Mouse (Mus musculus): ENCODE measurements at regions not wholly inside any gene's neighbourhood (a gene's known extent, or its start where the extent isn't known, plus 50 kb on each side); places are given as distances from the start of the nearest gene placed in this dataset.
A peak's percentile ranks its signal among the peaks of the same experiment; 100 is the strongest.

DNA sequence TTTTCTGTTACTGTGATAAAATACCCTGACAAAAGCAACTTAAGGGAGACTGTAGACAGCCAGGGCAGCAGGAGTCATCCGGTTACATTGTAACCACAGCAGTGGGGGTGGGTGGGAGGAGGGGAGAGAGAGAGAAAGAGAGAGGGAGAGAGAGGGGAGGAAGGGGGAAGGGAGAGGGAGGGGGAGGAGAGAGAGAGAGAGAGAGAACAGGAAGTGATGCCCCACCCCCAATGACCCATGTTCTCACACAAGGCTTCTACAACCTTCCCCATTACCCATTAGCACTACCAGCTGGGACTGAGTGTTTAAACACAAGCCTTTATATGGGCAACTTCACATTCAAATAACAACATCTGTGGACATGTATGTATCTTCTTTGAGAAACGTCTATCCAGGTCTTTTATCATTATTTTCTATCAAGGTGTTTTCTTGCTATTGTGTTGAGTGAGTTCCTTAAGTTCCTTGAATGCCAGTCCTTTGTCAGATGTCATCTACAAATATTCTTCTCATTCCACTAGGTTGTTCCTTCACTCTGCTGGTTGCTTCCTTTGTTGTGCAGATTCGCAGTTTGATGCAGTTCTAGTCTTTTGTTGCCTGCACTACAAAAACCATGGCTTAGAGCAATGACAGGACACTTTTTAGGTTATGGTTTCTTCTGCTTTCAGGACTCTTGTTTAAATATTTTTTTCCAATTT, 274.7 kb upstream of the Ddx18 start:
- no peak for DNase-seq

DNA sequence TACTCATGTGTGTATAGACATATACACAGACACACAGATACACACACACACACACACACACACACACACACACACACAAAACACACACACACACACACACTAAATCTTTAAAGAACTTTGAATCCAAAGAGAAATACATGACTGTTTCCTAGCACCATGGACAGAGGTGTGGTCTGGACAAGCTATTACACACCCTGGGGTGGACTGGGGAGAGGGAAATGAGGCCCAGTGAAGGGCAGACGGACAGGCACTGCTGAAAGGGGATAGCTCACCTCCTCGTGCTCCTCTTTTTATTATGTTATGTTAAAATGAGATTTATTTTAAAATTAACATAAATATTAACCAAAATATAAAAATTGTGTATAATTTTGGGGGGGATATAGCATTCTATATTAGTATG, 265.8 kb upstream of the Ddx18 start:
- DNase-seq, result no peak

DNA sequence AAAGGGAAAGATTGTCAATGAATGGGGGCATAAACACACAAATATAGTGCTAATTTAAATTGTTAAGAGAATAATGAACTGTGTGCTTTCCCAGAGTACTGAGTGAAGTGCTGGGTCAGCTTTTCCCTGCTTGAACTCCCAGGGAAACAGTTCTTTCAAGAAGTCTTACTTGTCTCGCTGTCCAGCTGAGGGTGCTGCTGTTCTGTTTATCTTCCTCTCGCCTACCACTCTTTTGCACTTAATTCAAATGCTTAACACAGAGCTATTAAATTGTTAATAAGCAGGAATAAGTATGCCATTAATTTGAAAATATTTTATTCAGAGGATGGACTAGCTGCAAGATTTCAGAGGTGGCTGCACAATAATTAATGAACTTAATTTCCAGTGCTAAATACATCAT, 262.5 kb upstream of the Ddx18 start:
- peak; percentile 8 for DNase-seq

DNA sequence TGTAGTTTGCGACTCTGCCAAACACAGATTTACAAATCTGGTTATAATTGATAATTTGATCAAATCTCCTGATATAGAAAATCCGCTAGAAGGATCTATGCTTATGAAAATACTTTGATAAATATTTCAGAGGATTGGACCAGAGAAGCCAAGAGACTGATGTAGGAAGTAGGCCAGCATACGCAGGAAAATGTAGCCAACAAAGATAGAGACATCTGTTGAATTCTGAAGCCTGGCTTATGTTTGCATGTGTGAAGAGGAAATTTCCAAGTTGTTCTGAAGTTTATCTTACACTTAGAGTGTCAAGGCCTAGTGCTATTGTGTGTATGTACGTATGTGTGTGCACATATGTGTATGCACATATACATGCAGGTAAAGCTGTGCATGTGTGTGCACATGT, 255.2 kb upstream of the Ddx18 start:
- DNase-seq, result no peak

DNA sequence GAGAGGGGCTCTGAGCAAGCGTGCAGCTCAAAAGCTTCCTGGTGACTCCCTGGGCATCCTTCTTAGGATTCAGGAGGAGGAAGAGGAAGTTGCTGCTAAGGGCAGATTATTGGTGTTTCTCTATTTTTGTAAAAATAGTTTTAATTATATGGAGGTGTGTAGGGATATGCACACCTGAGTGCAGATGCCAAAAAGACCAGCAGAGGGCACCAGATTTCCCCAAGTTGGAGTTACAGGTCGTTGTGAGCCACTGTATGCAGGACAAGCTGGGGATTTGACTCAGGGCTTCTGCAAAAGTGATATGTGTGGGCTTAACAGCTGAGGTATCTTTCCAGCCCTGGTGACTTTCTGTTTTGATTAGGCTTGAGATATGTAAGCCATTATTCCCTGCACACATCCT, 235.5 kb upstream of the Ddx18 start:
- no peak for DNase-seq

DNA sequence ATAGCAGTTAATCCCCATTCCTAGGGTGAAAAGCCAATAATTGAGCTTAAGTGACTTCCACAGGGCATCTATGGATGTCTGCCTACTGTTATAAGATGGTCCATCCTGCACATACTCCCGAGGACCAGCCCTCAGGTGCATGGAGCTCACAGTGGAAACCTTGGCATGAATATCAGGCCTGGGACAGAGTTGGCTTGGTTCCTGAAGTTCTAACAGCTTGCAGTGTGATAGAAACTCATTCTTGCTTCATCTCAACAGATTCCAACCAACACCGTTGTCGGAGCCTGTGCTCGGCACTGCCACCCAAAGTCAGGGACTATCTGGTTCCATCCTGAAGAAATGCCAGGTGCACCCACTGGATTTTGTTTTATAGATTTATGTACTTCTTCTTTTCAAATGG, 234.7 kb upstream of the Ddx18 start:
- no peak for DNase-seq

DNA sequence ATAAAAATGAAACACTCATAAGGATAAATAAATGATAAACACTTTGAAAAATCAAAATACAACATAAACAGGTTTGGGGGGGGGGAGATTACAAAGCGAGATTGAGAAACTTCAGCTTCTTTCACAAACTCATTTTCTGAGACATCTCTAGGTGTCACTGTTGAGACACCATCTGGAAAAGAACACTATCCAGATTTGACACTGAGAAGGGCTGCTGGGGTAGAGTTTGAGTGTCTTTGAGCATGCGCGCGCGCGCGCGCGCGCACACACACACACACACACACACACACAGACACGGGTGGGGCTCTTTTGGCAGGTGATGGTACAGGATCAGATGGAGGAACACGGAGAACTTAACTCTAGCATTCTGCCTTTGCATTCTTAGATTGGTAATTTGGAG, 230.7 kb upstream of the Ddx18 start:
- DNase-seq, result no peak

DNA sequence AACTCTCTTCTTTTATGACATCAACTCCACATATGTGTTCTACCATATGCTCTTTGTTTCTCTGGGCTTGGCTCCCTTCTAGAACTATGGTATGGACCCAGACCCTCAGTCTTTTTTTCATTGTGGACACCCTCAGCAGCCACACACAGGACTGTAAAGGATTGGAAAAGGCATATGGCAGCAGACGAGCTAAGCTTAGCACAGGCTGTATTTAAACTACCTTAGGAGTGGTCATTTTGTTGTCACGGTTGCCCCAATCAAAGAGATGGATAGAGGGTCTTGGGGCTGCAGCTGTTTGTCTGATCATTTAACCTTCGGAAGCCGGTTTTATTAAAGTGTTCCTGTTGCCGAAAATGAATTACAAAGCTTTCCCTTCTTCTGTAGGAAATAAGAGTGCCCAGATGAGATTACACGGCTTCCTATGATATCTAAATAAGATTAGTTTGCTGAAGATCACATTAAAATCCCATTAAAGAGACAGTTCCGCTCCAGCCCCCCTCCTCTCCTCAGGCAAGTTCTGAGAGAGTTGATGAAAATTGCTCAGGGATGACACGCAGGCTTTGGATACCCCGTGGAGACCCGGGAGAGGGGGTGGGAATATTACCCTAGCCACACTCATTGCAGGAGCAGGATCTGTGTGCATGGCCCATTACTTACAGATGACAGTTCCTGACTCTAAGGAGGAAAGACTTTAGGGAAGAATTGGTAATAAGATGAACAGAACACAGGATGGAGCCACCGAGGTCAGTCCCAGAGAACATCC, 227.4 kb upstream of the Ddx18 start:
- no peak for DNase-seq

DNA sequence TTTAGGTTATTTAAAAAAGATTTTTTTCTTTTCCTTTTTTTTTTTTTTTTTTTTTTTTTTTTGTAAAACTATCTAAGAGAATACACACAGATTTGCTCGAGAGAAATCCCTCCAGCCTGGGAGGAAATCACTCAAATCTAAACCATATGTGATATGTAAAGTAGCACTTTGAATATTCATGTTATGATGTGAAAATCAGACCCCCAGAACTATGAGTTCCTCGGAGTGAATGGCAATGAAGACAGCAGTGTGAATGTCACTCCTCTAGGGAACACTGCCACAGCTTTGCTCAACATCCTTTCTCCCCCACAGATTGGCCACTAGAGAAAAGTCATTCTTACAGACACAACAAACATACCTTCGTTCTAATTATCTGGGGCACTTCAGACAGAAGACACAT, 217.8 kb upstream of the Ddx18 start:
- DNase-seq, result no peak

DNA sequence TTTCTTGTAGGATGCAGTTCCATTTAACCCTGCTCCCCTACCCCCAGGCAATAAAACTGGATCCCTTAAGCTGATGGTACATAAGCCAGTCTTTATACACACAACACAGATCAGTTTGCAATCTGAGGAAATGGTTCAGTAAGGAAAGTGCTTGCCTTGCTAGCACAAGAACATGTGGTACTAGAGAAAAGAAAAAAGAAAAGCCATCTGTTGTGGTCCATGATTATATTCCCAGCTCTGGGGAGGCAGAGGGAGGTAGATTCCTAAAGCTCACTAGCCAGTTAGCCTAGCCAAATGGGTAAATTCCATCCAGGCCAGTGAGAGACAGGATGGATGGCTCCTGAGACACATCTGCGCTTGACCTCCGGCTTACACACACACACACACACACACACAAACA, 206.2 kb upstream of the Ddx18 start:
- DNase-seq, result no peak

DNA sequence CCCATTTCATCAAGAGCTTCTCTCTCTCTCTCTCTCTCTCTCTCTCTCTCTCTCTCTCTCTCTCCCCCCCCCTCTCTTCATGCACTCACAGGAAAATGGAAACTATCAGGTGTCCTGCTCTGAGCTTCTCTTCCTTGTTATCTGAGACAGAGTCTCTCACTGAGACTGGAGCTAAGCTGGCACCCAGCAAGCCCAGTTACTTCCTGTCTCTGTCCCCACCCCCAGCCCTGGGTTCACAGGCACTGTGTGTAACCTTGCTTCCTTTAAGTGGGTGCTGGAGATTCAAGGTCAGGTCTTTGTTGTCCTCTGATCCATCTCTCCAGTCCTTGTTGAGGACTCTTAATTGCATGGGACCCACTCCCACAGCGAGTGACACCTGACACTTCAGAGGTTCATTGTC, 203.7 kb upstream of the Ddx18 start:
- no peak for DNase-seq

DNA sequence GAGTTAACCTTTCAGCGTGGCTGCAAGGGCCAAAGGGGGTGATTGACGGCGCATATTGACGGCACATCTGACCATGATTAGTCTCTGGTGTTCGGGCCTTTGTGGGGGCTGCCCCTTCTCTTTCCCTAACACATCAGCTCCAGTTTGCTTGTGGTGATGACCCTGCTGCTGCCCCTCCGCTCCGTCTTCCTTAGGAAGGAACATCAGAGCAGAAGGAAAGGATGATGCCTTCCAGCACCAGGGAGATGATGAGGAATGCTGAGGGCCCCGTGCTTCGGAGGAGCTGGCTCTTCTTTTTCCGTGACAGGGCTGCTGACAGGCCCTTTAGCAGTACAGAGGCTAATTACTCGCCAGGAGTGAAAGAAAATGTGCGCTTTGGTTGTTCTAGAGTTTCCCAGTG, 203.1 kb upstream of the Ddx18 start:
- DNase-seq, result no peak

DNA sequence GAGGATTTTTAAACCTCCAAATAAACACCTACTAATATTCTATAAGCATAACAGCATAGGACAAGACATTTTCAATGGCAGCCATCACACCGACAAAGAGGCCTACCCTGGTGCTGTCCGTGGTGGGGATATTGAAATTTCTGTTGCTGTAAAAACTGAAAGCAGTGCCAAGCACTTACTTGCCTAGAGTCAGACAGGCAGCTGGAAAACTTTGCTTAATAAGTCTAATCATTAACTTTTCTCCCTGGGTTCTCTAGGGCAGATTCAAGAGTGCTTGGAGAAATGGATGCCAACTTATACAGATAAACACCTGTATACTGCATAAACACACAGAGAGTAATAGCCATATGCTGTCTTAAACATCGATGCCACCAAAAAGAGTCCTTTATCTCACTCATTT, 192.3 kb upstream of the Ddx18 start:
- no peak for DNase-seq

DNA sequence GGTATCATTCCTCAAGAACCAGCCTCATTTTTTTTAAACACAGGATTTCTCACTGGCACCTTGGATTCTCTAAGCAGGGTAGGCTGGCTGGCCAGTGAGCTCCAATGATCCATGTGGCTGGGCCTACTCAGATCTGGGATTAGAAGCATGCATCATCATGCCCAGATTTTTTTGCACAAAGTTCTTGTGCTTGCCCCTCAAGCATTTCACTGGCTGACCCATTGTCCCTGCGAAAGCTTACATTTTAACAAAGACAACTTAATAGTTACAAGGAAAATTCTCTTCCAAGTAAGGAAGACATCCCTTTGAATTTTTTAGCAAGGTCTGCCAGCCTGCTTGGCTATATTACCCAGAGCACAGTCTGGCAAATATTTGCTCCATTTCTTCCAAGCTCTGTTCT, 177.4 kb upstream of the Ddx18 start:
- no peak for DNase-seq

DNA sequence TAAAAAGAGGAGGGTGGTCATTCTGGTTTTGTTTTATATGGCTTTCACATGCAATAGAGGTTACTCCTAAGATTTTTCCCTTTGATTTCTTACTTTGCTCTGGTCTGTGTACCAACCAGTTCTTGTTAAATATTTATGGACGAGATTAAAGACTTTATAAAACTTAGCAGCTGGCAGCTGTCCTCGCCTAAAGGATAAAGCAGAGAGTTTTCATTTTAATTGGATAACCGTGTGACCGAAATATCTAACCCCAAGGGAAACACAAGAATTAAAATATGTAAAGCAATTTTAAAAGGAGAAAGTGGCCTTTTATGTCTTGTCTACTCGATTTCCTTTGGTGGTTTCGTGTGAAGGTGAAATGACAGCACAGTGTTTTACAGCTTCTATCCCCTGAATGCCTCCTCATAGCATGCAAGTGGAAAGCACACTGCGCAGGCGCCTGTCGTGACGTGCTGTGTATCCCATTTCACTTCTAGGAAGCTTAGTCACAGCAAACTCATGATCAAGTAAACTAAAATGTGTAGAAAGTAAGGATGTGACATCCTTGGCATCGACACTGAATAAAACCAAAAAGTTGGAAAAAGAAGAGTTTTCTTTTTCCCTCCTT, 167.4 kb upstream of the Ddx18 start:
- DNase-seq, result no peak

DNA sequence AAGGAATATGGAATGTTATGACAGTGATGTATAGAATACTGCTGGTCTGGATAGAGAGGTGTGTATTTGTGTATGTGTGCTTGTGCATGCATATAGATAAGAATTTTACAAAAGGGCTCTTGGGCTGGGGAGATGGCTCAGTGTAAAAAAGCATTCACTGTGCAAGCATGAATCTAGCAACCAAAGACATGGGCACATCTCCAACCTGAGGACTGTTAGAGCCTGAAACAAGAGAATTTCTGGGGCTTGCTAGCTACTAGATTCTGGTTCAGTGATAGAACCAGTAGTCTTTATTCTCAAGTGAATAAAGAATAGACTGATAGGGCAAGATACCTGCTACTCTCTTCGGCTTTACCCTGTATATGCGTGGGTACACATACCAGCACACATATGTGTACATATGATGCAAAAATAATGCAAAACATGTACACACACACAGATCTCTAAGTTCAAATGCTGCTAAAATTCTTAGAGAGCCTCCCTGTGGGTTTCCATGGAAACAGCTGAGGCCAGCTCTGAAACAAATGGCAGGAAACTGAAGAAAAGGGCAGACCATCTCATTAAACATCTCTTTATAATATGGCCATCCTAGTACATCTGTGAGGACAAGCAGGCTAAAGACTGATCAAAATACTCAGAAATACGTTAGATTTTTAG, 166.8 kb upstream of the Ddx18 start:
- DNase-seq, result no peak

DNA sequence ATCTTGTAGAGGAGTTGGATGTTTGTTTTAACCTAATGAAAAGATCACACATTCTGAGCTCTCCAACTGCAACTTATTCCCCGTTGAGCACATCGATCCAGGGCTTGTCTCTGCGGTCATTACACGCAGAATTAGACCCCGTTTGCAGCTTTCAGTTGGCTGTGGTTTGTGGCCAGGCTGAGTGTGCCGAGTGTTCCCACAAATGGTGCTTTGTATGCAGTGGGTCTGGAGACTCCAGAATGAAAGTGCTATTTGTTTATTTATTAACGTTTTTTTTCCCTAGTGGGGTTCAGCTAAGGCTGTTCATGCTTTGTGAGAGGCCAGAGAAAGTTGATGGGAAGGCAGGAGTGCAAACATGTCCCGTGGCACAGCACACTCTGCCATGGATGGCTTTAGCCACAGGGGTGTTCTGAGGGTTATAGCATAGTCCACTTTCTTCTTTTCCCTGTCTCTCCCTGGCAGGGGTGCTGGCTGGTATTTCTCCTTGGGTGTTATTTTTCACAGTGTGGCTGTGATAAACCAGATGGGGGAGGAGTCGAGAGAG, 141.6 kb upstream of the Ddx18 start:
- no peak for DNase-seq

DNA sequence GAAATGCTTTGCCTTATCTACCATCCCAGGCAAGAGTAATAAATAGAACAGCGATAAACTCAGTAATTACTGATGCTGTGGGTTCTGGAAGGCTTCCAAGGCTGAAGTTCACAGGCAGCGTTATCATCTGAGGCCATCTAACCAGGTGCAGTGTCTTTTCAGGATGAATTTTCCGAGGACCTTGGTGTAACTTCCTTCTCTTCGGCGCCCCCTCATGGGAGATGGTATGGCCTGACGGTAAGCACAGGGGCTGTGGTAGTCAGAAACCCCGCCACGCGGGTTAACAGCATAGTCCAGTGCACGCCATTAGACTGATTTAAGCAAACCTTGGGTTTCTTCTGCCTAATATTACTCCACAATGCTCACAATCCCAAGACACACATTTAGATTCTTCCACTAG, 140.5 kb upstream of the Ddx18 start:
- DNase-seq, result no peak

DNA sequence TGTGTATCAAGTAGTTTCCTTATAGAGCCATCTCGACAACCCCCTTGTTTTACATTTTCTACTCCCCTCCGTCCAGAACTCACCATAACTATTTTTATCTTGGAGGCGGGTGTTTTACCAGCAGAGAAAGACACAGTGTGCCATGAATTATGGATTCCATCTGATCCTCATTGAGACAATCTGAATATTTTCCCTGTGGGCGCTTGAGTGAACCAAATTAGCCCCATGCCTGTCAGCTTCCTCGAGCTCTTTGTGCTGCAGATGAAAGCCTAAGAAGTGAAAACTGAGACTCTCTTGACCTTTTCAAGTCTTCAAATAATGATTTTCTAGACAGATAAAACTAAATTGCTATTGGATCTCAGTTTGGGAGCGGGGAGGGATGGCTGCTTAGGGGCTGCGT, 134.0 kb upstream of the Ddx18 start:
- DNase-seq, result no peak

DNA sequence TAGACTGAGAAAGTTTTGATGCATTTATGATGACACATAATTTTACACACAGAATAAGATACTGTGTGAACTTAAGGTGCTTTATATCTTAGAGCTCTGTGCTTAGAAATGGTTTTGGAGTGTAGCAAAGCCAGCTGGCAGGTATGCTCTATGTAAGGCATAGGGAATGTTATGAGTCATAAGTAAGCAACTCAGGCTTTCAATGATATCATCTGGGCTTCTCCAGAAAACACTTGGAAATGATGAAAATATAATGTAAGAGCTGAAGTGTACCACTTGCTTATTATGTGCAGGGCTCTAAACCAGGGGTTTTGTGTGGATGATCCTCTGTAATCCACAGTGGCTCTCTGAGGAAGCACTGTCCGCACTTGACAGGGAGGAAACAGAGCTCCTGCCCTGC, 86.1 kb upstream of the Ddx18 start:
- DNase-seq, result no peak

DNA sequence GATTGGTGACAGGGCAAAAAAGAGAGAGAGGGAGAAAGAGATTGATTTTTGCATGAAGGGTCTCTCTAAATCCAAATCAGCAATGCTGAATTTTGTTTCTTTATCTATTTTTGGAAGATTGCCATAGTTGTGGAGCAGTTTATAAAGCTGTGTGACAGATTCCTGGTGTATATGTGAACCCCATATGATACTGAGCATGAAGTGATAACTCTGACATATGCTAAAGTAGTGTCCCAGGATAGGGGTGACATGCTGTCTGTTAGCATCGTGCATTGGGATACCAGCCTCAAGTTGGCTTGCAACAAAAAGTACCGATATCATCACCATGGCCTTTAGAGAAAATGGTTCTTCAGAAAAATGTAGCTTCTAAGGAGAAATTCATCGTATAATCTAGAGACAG, 82.3 kb upstream of the Ddx18 start:
- DNase-seq, result no peak

DNA sequence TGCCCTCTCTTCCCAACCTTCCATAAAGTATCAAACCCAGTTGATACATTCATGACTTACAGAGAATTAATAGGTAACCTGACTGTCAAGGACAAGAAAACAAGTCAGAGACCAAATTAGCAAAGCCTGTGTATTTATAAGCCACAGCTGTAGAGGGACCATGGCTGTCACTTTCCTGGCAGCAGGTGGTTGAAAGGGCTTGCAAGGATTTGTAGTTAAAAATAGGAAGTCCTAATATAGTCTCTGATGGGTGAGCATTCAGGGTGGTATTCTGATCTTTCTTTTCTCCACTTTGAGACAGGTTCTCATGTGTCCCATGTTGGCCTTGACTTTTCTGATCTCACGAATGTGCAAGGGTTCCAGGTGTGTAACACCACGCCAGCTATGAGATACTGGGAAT, 63.7 kb upstream of the Ddx18 start:
- no peak for DNase-seq

DNA sequence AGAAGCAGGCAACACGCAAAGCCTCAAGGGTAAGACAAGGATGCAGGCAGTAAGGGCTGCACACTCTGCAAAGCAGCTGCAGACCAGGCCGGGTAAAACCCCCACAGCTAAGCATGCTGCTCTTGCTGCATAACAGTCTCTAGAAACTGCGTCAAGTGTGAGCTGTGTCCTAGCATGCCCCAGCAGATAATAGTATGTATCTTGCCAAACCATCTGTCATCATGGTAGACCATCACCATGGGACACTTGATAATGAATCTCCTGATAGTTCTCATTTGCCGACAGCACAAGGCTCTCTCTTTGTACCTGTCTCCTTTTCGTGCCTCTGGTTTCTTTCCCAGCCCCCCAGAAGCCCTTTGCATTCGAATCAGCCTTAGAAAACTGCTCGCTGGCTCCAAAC, 52.5 kb upstream of the Ddx18 start:
- no peak for DNase-seq

DNA sequence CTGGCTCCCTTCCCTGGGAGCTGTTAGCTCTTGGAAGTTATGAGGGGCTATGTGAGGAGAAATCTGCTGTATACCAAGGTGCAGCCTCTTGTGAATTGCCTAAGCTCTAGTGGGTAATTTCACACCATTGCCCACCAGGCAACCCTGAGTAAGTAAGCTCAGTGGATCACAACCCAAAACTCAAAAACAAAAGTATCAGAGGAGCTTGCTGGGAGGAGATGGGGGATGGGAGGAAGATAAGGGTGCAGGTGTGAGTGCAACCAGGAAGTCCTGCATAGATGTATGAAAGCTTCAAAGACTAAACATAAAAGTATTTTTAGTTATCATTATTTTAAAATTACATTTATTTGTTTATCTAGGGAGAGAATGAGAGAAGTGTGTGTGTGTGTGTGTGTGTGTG, 50.8 kb upstream of the Ddx18 start:
- DNase-seq, result no peak
